Mouse (Mus musculus) liver, postnatal 0 days (tissue): ENCODE measurements around the gene Uhrf1. TPM values are rescaled to one million over a fixed set of nuclear protein-coding genes. Genes with fewer than 3 reads are reported as not detected.
A peak's percentile ranks its signal among the peaks of the same experiment; 100 is the strongest.

Experiments
- ATAC-seq: fragments of 200-750 bp; cut with Nextera tagmentation; 2 replicates; pipeline ENCODE4 v1.8.0; 2017; ENCODE audit warnings: mild to moderate bottlenecking, moderate library complexity
- DNase-seq: peaks from one replicate; pipeline ENCODE4 v3.0.0-alpha.2; 2016
- H3K27ac ChIP-seq: fragments of 300-500 bp; sonication (generic); 2 replicates; pipeline ENCODE4 v1.5.1; 2014; ENCODE audit warnings: antibody characterized with exemption, moderate library complexity, mild to moderate bottlenecking, low read depth
- H3K27me3 ChIP-seq: fragments of 300-500 bp; sonication (generic); 2 replicates; pipeline ENCODE4 v1.6.1; 2014; ENCODE audit warnings: low read length, control low read depth, mixed read lengths; ENCODE audit not compliant: insufficient read depth
- H3K36me3 ChIP-seq: fragments of 300-500 bp; sonication (generic); replicated peaks from 2 replicates; pipeline ENCODE4 v1.6.1; 2014; ENCODE audit warnings: mild to moderate bottlenecking, control low read depth, low read length, moderate library complexity, mixed read lengths; ENCODE audit not compliant: insufficient read depth
- H3K4me1 ChIP-seq: fragments of 300-500 bp; sonication (generic); 2 replicates; pipeline ENCODE4 v1.6.1; 2014; ENCODE audit warnings: antibody characterized with exemption, mild to moderate bottlenecking, control low read depth; ENCODE audit not compliant: insufficient read depth
- H3K4me2 ChIP-seq: fragments of 300-500 bp; sonication (generic); 2 replicates; pipeline ENCODE4 v1.6.1; 2014; ENCODE audit warnings: low read depth, mild to moderate bottlenecking, low read length, moderate library complexity, mixed read lengths
- H3K4me3 ChIP-seq: fragments of 300-500 bp; sonication (generic); 2 replicates; pipeline ENCODE4 v1.5.1; 2014; ENCODE audit warnings: low read depth, low read length
- H3K9ac ChIP-seq: fragments of 300-500 bp; sonication (generic); replicated peaks from 2 replicates; pipeline ENCODE4 v1.6.1; 2014; ENCODE audit warnings: mild to moderate bottlenecking, moderate library complexity
- H3K9me3 ChIP-seq: fragments of 300-500 bp; sonication (generic); 2 replicates; pipeline ENCODE4 v1.6.1; 2016; ENCODE audit warnings: mild to moderate bottlenecking, control low read depth, low read length, mixed read lengths
- CTCF ChIP-seq: sonication (generic); IDR thresholded peaks from 2 replicates; pipeline ENCODE4 v1.5.1; 2016; ENCODE audit warnings: antibody characterized with exemption, low read depth
- EP300 ChIP-seq: IDR thresholded peaks from 2 replicates; pipeline ENCODE4 v1.6.1; 2016; ENCODE audit warnings: antibody characterized with exemption, low read depth, mild to moderate bottlenecking
- WGBS: fragments of 180-500 bp; shearing (Covaris S2); extraction: QIAGEN DNeasy Blood & Tissue Kit; methylation state at CpG from one replicate; pipeline ENCODE4 v1.1.7; 2014; ENCODE audit not compliant: insufficient replicate concordance; 5-methylcytosine and 5-hydroxymethylcytosine counted together
- polyA plus RNA-seq: library from polyadenylated mRNA; unstranded; fragments of >200 nt; fragmentation: Nextera tagmentation; extraction: Ambion mirVana; gene quantifications from 2 replicates; pipeline ENCODE4 v1.2.1, GENCODE M21; 2015

Gene Uhrf1
- polyA plus RNA-seq, 1 experiment from 2014 or later, result 43.5 TPM

DNA sequence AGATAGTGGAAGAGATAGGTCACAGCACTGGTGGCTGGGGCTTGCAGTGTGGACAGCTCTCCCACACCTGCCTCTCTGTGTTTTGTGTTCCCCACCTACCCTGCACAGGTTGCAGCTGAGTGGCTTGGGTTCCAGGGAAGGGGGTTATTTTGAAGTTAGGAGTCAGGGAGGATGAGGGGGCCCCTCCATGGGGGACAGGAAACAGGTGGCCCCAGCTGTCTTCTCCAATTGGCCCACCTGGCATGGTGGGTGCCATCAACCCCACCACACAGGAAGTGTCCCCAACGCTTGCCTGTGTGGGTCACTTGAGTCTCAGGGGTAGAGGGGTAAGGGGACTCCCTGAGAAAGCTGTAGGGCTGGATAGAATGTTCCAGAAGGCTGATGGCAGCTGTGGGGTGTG, 9.8 kb upstream of the Uhrf1 start:
- no peaks in the 10 kb centered on the region for H3K27me3 ChIP-seq
- H3K36me3 ChIP-seq, result no peaks in the 10 kb centered on the region
- 54% methylated on average over 1 of the region's 1 CpGs for WGBS
- H3K9ac ChIP-seq, result no peak overlapping the region
- DNase-seq, result no peak
- no peaks in the 10 kb centered on the region for H3K9me3 ChIP-seq
- TF ChIP-seq CTCF (no peak), EP300 (no peak)
- H3K4me2 ChIP-seq, result no peak overlapping the region
- peak overlapping the region; percentile 61 for H3K27ac ChIP-seq
- ATAC-seq, result no peak
- no peak overlapping the region for H3K4me3 ChIP-seq
- H3K4me1 ChIP-seq, result peaks cover 33% of the 10 kb centered on the region

GRCm38 (mm10) chr17:56294241-56294640, 8.9 kb upstream of the Uhrf1 start:
- H3K9ac ChIP-seq, result no peak overlapping the region
- DNase-seq (no peak), ATAC-seq (no peak)
- H3K4me3 ChIP-seq, result no peak overlapping the region
- H3K36me3 ChIP-seq, result no peaks in the 10 kb centered on the region
- TF ChIP-seq CTCF (no peak), EP300 (no peak)
- H3K4me1 ChIP-seq, result peaks cover 24% of the 10 kb centered on the region
- 86% methylated on average over 19 of the region's 19 CpGs for WGBS
- no peaks in the 10 kb centered on the region for H3K27me3 ChIP-seq
- no peaks in the 10 kb centered on the region for H3K9me3 ChIP-seq
- no peak overlapping the region for H3K4me2 ChIP-seq
- no peak overlapping the region for H3K27ac ChIP-seq

DNA sequence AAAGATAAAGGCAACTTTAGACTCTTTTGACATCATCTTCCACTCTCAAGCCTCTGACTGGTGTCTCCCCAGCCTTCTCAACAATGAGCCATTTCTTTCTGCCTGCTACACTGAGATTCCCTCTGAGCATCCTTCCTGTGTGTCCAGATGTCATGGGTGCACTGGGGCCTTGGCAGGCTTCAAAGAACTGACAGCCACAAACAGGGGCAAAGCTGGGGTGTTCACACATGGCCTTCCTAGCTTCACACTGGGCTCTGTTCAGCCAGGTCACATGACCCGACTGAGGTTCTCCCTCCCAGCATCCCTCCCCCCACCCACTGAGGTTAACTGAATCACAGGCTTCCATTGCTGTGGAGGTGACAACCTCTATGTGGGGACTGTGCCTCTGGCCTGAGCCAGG, 6.9 kb upstream of the Uhrf1 start:
- DNase-seq (no peak), ATAC-seq (no peak)
- no peaks in the 10 kb centered on the region for H3K9me3 ChIP-seq
- H3K4me1 ChIP-seq, result peaks cover 11% of the 10 kb centered on the region
- H3K27ac ChIP-seq, result no peak overlapping the region
- TF ChIP-seq CTCF, result no peak
- TF ChIP-seq EP300, result no peak
- H3K36me3 ChIP-seq, result no peaks in the 10 kb centered on the region
- no peak overlapping the region for H3K4me2 ChIP-seq
- no peak overlapping the region for H3K9ac ChIP-seq
- 62% methylated on average over 1 of the region's 1 CpGs for WGBS
- no peaks in the 10 kb centered on the region for H3K27me3 ChIP-seq
- no peak overlapping the region for H3K4me3 ChIP-seq

- Histone ChIP-seq H3K27ac (no peak overlapping the region), H3K4me2 (no peak overlapping the region), H3K9me3 (no peaks in the 10 kb centered on the region), H3K27me3 (no peaks in the 10 kb centered on the region), H3K4me1 (peaks cover 13% of the 10 kb centered on the region), H3K36me3 (no peaks in the 10 kb centered on the region), H3K9ac (no peak overlapping the region), H3K4me3 (no peak overlapping the region)
- ATAC-seq, result no peak
- TF ChIP-seq EP300 (no peak), CTCF (no peak)
- no peak for DNase-seq
- WGBS, result 84% methylated on average over 1 of the region's 1 CpGs
These were observed 4.9 kb upstream of the Uhrf1 start for GRCm38 (mm10) chr17:56298238-56298637.

GRCm38 (mm10) chr17:56300186-56300585, 2.9 kb upstream of the Uhrf1 start, which contains the start of gene Arrdc5:
TSS of gene Arrdc5 (minus strand) at chr17:56300286.
- 86% methylated on average over 9 of the region's 9 CpGs for WGBS

GRCm38 (mm10) chr17:56302363-56302996, 641 bp upstream of the Uhrf1 start:
- Histone ChIP-seq H3K9ac (peak overlapping the region; percentile 61), H3K9me3 (no peaks in the 10 kb centered on the region), H3K4me1 (peaks cover 41% of the 10 kb centered on the region), H3K4me3 (peak overlapping the region; percentile 62), H3K4me2 (peak overlapping the region; percentile 88), H3K27me3 (no peaks in the 10 kb centered on the region), H3K36me3 (peaks cover 21% of the 10 kb centered on the region), H3K27ac (peak overlapping the region; percentile 80)
- peak; percentile 21; the same call in 1 of the 2 replicates for ATAC-seq
- 43% methylated on average over 13 of the region's 13 CpGs for WGBS
- TF ChIP-seq CTCF, result no peak
- TF ChIP-seq EP300, result no peak
- peak; percentile 61 for DNase-seq

More at GRCm38 (mm10) chr17:56300186-56300585, 2.9 kb upstream of the Uhrf1 start, which contains the start of gene Arrdc5:
- Histone ChIP-seq H3K27ac (no peak within 1 kb of the TSS), H3K36me3 (no peaks in the 10 kb centered on the region), H3K4me1 (peaks cover 26% of the 10 kb centered on the region), H3K27me3 (no peaks in the 10 kb centered on the region), H3K4me2 (no peak within 1 kb of the TSS), H3K9me3 (no peaks in the 10 kb centered on the region), H3K9ac (no peak within 1 kb of the TSS), H3K4me3 (no peak within 1 kb of the TSS)
- TF ChIP-seq EP300 (no peak), CTCF (no peak)
- no peak for ATAC-seq
- DNase-seq, result no peak
